Mouse (Mus musculus): ENCODE measurements around the gene Kif24. TPM values are rescaled to one million over a fixed set of nuclear protein-coding genes. Genes with fewer than 3 reads are reported as not detected.
"Not testable (repeated sequence)": the region's sequence is repeated elsewhere in the genome, so short reads cannot be mapped to it uniquely, and the experiment has no call there.

The Kif24 gene
- polyA plus RNA-seq, 1 experiment, result 0.39 TPM

DNA sequence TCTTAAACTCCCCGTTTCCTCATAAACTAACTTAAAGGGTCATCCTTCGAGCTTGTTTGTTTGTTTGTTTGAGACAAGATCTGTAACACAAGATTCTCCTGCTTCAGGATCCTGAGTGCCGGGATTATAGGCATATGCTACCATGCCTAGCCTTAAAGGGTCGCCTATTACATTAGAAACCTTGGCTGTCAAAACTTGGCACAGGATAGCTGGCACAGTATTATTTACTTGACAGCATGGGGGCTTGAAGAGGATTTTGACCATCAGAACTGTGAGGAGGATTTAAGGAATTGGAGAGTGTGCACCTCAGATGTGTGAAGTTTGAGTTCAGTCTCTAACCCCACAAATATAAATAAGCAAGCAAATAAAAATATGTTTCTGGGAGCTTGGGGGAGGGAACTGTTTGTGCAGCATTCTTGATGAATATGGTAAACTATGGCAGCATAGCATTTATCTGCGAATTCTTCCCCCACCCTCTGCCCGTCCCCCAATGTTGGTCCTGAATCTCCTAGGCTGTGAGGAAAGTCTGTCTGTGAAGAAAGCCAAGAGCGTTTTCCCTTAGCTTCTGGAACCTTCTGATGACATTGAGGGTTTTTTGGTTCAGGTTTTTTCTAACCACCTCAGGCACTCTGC is 5.5 kb upstream of the Kif24 start:
- WGBS, result 46% methylated on average over 7 of the region's 7 CpGs
- H3K4me3 ChIP-seq (replicated peaks; ENCODE audit: insufficient read depth, low read depth, low read length), result no peak overlapping the region
- no peak for DNase-seq
- H3K4me1 ChIP-seq (ENCODE audit: control insufficient read depth, insufficient read depth, low read length), result no peaks in the 10 kb centered on the region
- no peak overlapping the region for H3K27ac ChIP-seq (ENCODE audit: insufficient read depth, low read length)
- no peaks in the 10 kb centered on the region for H3K27me3 ChIP-seq (ENCODE audit: control insufficient read depth, insufficient read depth, low read length)
- TF ChIP-seq POLR2A (IDR thresholded peaks at IDR 0.05; ENCODE audit: borderline replicate concordance, insufficient read depth, low read length), result no peak
- no peak for TF ChIP-seq CTCF (IDR thresholded peaks at IDR 0.05; ENCODE audit: borderline replicate concordance, insufficient read depth, low read depth, low read length)

DNA sequence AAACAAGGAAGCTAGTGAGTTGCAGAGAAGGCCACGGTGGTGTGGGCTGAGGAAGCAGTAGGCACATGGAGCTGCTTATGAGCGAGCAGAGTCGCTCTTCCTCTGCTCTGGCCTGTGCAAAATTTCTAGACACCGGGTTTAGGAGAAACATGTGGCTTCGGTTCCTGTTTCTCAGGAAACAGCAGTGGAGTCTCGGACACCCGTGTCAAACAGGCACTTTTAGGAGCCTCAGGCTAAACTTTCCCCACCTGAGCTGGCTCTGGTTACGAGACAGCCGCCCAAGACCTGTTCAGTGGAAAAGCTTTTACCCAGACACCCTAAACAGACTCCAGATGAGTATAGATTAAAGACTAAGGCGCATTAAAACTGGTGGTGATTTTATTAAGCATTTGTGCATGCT is 4.5 kb upstream of the Kif24 start:
- no peak overlapping the region for H3K27ac ChIP-seq (ENCODE audit: insufficient read depth, low read length)
- DNase-seq, result no peak
- H3K4me3 ChIP-seq (replicated peaks; ENCODE audit: insufficient read depth, low read depth, low read length), result no peak overlapping the region
- TF ChIP-seq POLR2A (IDR thresholded peaks at IDR 0.05; ENCODE audit: borderline replicate concordance, insufficient read depth, low read length) (no peak), CTCF (IDR thresholded peaks at IDR 0.05; ENCODE audit: borderline replicate concordance, insufficient read depth, low read depth, low read length) (no peak)
- H3K27me3 ChIP-seq (ENCODE audit: control insufficient read depth, insufficient read depth, low read length), result no peaks in the 10 kb centered on the region
- WGBS, result 72% methylated on average over 10 of the region's 10 CpGs
- H3K4me1 ChIP-seq (ENCODE audit: control insufficient read depth, insufficient read depth, low read length), result no peaks in the 10 kb centered on the region

DNA sequence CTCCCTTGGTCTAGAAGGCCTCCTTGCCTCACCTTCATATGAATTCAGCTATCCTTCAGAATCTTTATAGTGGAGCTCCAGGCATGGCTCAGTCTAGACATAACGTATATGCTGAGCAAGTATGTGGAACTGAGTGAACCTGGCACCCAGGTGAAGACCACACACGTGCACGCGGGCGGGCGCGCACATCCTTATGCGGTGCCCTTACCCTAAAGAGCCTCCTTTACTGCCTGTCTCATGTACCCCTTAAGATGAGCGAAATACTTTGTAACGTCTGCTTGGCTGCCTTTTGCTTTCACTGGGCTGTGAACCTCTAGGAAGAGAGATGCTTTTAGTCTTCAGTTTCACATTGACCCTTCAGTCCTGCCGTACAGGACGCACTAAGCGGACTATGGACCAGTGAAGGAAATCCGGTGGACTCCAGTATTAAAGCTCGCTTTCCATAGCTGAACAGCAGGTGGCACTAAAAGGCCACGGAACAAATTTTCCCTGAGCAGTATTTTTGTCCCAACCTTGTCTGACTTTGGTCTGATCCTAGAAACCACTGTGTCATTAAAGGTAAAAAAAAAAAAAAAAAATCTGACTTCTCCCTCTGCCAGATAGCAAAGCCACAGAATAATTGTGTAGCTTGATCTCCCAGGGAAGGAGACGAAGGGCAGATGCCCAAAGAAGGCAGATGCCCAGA is 3.9 kb upstream of the Kif24 start:
- H3K27ac ChIP-seq (ENCODE audit: insufficient read depth, low read length), result no peak overlapping the region
- H3K4me1 ChIP-seq (ENCODE audit: control insufficient read depth, insufficient read depth, low read length), result peaks cover 3% of the 10 kb centered on the region; the same call in 1 of the 2 replicates
- no peaks in the 10 kb centered on the region for H3K27me3 ChIP-seq (ENCODE audit: control insufficient read depth, insufficient read depth, low read length)
- no peak overlapping the region for H3K4me3 ChIP-seq (replicated peaks; ENCODE audit: insufficient read depth, low read depth, low read length)
- TF ChIP-seq POLR2A (IDR thresholded peaks at IDR 0.05; ENCODE audit: borderline replicate concordance, insufficient read depth, low read length) (no peak), CTCF (IDR thresholded peaks at IDR 0.05; ENCODE audit: borderline replicate concordance, insufficient read depth, low read depth, low read length) (peak; percentile 61)
- DNase-seq, result peak; percentile 60 to 71
- 49% methylated on average over 17 of the region's 17 CpGs for WGBS

DNA sequence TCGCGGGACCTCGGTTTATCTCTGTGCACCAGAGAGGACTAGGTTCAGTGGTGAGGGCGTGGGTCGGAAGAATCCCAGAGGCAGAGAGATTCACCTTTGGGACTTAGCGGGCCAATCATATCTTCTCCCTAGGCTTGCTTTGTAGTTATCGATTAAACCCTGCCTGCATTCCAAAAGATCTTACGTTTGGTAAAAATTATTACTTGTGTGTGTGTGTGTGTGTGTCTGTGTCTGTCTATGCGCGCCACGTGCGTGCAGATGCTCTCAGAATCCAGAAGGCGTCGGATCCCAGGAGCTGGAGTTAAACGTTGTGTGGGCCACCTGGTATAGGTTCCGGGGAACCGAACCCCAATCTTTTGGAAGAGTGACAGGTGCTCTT is 589 bp upstream of the Kif24 start:
- TF ChIP-seq CTCF (IDR thresholded peaks at IDR 0.05; ENCODE audit: borderline replicate concordance, insufficient read depth, low read depth, low read length), result 0 out of 2 replicates have a peak, but pooled peaks have one; percentile 3
- no peak for TF ChIP-seq POLR2A (IDR thresholded peaks at IDR 0.05; ENCODE audit: borderline replicate concordance, insufficient read depth, low read length)
- no peak for DNase-seq
- H3K27ac ChIP-seq (ENCODE audit: insufficient read depth, low read length), result no peak overlapping the region
- H3K27me3 ChIP-seq (ENCODE audit: control insufficient read depth, insufficient read depth, low read length), result no peaks in the 10 kb centered on the region
- peak overlapping the region; percentile 86 for H3K4me3 ChIP-seq (replicated peaks; ENCODE audit: insufficient read depth, low read depth, low read length)
- 3% methylated on average over 17 of the region's 17 CpGs for WGBS
- peaks cover 3% of the 10 kb centered on the region; the same call in 1 of the 2 replicates for H3K4me1 ChIP-seq (ENCODE audit: control insufficient read depth, insufficient read depth, low read length)

DNA sequence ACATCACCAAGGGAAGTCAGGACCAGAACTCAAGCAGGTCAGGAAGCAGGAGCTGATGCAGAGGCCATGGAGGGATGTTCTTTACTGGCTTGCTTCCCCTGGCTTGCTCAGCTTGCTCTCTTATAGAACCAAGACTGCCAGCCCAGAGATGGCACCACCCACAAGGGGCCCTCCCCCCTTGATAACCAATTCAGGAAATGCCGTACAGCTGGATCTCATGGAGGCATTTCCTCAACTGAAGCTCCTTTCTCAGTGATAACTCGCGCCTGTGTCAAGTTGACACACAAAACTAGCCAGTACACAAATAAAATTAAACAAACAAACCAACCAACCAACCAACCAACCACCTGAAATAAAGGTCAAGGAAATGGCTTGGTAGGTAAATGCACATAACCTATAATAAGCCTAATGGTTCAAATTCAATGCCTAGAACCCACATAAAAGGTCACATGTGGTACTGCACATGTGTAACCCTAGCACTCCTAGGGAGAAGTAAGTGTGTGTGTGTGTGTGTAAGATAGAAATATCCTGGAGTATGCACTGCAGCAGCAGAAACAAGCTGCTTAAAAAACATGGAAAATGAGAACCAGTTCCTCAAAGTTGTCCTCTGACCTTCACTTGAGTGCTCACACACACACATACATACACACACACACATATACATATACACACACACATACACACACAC is 1.5 kb downstream of the Kif24 start:
- not testable (repeated sequence) for H3K27ac ChIP-seq (ENCODE audit: insufficient read depth, low read length); DNase-seq; H3K27me3 ChIP-seq (ENCODE audit: control insufficient read depth, insufficient read depth, low read length); H3K4me1 ChIP-seq (ENCODE audit: control insufficient read depth, insufficient read depth, low read length); H3K4me3 ChIP-seq (replicated peaks; ENCODE audit: insufficient read depth, low read depth, low read length)
- WGBS, result 71% methylated on average over 3 of the region's 3 CpGs

DNA sequence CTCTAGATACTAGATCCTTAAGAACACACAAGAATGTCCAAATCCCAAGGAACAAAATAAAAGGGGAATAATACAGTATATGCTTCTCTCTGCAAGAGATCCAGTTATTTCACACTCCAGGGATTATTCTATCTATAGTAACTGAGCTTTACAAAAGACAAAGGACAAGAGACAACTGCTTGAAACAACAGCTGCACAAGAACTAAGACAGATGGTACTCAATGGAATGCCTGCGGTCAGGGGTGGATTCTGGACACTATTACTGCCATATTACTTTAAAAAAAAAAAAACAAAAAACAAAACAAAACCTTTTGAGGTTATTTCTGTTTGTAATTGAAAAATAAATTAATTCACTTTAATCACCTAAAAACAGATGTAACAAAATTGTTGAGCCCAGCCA is 4.0 kb downstream of the Kif24 start:
- peaks cover 3% of the 10 kb centered on the region; the same call in 1 of the 2 replicates for H3K4me1 ChIP-seq (ENCODE audit: control insufficient read depth, insufficient read depth, low read length)
- 64% methylated on average over 1 of the region's 1 CpGs for WGBS
- H3K27me3 ChIP-seq (ENCODE audit: control insufficient read depth, insufficient read depth, low read length), result no peaks in the 10 kb centered on the region
- DNase-seq, result no peak
- H3K4me3 ChIP-seq (replicated peaks; ENCODE audit: insufficient read depth, low read depth, low read length), result no peak overlapping the region
- no peak overlapping the region for H3K27ac ChIP-seq (ENCODE audit: insufficient read depth, low read length)
- TF ChIP-seq POLR2A (IDR thresholded peaks at IDR 0.05; ENCODE audit: borderline replicate concordance, insufficient read depth, low read length) (no peak), CTCF (IDR thresholded peaks at IDR 0.05; ENCODE audit: borderline replicate concordance, insufficient read depth, low read depth, low read length) (no peak)

DNA sequence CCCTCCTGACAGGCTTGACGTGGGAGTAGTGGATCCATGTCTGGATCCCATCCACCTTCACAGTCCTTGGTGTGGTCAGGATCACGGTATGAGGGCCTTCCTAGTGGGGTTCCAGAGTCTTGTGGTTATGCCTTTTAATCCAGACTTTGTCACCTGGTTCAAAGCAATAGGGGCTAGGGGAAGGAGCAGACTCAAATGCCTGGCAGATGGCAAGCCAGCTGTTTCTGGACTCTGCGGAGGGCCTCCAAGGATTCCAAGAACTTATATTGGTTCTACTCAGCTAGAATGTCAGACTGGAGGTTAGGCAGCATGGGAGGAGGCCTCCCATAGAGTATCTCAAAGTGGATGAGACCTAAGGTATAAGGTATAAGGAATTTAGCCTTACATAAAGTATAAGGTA is 17.1 kb downstream of the Kif24 start:
- TF ChIP-seq POLR2A (IDR thresholded peaks at IDR 0.05; ENCODE audit: borderline replicate concordance, insufficient read depth, low read length), result no peak
- TF ChIP-seq CTCF (IDR thresholded peaks at IDR 0.05; ENCODE audit: borderline replicate concordance, insufficient read depth, low read depth, low read length), result no peak
- no peaks in the 10 kb centered on the region for H3K27me3 ChIP-seq (ENCODE audit: control insufficient read depth, insufficient read depth, low read length)
- H3K4me1 ChIP-seq (ENCODE audit: control insufficient read depth, insufficient read depth, low read length), result no peaks in the 10 kb centered on the region
- no peak overlapping the region for H3K4me3 ChIP-seq (replicated peaks; ENCODE audit: insufficient read depth, low read depth, low read length)
- no peak overlapping the region for H3K27ac ChIP-seq (ENCODE audit: insufficient read depth, low read length)
- WGBS, result 87% methylated on average over 3 of the region's 3 CpGs
- DNase-seq, result no peak
